Mouse (Mus musculus) embryonic fibroblast, embryonic 13.5 days (primary cell): ENCODE results near the gene Dgki.

ENCODE experiments used
- CTCF ChIP-seq: IDR thresholded peaks from 2 replicates; pipeline ENCODE4 v1.5.1; 2011; ENCODE audit warnings: mild to moderate bottlenecking, control low read depth, low read length, moderate library complexity, borderline replicate concordance; ENCODE audit not compliant: insufficient read depth
- POLR2A ChIP-seq: IDR thresholded peaks from 2 replicates; pipeline ENCODE4 v1.6.1; 2011; ENCODE audit warnings: low read depth, mild to moderate bottlenecking, control low read depth, low read length, moderate library complexity

- TF ChIP-seq POLR2A (no peak), CTCF (no peak)
These were observed 102.2 kb downstream of the Dgki start for GRCm38 (mm10) chr6:37197745-37198144.
